Mouse (Mus musculus) adrenal gland, postnatal 14 days (tissue): ENCODE data around the gene Ran. TPM values are rescaled to one million over a fixed set of nuclear protein-coding genes. Genes with fewer than 3 reads are reported as not detected.
"Not testable (repeated sequence)": the region's sequence is repeated elsewhere in the genome, so short reads cannot be mapped to it uniquely, and the experiment has no call there.

Experiments used
- DNase-seq: peaks from one replicate; pipeline ENCODE4 v3.0.0; 2021; ENCODE audit warnings: mixed read lengths
- long read RNA-seq, 2 experiments: library from polyadenylated mRNA; stranded (forward); transcript quantifications; one replicate each; pipeline ENCODE4 v2.0.0; 2021
- total RNA-seq: library from RNA; stranded (reverse); gene quantifications from 2 replicates; pipeline ENCODE4 v1.2.3, GENCODE M21; 2021

The Ran gene
- 212 and 219 TPM in 2 replicates for total RNA-seq
- long read RNA-seq, experiment 1, transcript Ran-201 (7 exons, 2,377 nt), result major isoform, 400 of 480 reads
- long read RNA-seq, experiment 1, transcript Ran-202 (6 exons, 2,423 nt), result minor isoform, 37 of 480 reads
- long read RNA-seq, experiment 1, partial matches to known transcripts, result 11 of 480 reads
- long read RNA-seq, experiment 1, other reads (novel, unspliced or antisense), result 32 of 480 reads
- long read RNA-seq, experiment 2, transcript Ran-202 (6 exons, 2,423 nt), result minor isoform, 21 of 344 reads
- long read RNA-seq, experiment 2, transcript Ran-201 (7 exons, 2,377 nt), result major isoform, 289 of 344 reads
- long read RNA-seq, experiment 2, partial matches to known transcripts, result 10 of 344 reads
- long read RNA-seq, experiment 2, other reads (novel, unspliced or antisense), result 24 of 344 reads

GRCm38 (mm10) chr5:129019497-129020299 is at the start of gene Ran:
TSS of gene Ran (plus strand) at chr5:129020069.
- DNase-seq, result peak; percentile 97

DNA sequence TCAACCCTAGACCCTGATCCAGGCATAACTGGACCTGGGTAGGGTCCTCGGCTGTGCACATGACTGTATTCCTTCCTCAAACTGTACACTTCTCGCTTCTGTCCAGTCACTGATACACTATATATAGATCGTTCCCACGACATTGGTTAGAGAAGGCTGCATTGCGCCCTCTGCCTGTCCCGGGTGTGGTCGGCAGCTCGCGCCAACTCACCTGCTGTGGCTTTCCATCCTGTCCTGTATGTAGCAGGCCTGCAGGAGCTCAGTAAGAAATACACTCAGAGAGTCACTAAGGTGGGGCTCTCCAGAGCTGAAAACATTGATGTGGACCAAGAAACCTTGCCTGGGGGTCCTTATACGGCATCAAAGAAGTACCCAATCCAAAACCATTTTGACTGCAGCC is 49.0 kb upstream of the Ran start:
- no peak for DNase-seq

GRCm38 (mm10) chr5:128971298-128971697 is 48.6 kb upstream of the Ran start:
- peak; percentile 82 for DNase-seq

DNA sequence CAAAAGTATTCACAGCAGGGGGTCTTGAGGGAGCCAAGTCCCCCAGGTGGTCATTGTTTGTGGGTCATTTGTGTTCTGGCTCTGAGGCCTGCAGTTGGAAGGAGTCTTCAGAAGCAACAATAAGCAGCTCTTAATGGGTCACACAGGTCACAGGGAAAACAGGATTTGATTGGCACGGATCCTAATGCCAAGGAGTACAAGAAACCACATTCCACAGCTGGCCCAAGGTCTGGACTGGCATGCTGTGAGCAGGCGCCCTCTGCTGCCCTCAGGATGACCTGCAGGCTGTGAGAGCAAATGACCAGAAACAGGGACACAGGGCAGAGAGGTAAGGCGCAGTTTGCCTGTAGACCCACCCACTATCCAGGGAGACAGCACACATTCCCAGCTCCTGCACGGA is 43.6 kb upstream of the Ran start:
- DNase-seq, result peak; percentile 71

GRCm38 (mm10) chr5:128977466-128977865 is 42.4 kb upstream of the Ran start:
- not testable (repeated sequence) for DNase-seq

DNA sequence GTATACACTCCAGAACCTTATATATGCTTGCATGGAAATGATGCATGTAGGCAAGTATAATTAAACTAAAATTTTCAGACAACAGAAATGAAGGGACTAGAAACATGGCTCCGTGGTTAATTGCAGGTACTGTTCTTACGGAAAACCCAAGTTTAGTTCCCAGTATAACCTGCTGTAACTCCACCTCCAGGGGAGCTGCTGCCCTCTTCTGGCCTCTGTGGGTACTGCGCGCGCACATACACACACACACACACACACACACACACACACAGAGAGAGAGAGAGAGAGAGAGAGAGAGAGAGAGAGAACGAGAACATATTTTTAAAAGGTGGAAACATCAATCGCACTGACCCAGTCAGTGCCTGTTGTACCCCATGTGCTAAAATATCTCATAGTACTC is 40.9 kb upstream of the Ran start:
- DNase-seq, result no peak

DNA sequence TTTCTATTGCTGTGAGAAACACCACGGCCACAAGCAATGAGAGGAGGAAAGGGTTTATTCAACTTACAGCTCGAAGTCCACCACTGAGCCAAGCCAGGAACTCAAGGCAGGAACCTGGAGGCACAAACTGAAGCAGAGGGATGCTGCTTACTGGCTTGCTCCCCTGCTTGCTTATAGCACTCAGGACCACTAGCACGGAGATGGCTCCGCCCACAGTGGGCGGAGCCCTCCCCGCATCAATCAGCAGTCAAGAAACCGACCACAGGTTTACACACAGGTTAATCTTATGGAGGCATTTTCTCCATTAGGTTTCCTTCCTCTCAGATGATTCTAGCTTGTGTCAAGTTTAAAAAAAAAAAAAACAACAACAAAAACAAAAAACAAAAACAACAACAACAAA is 39.0 kb upstream of the Ran start:
- DNase-seq, result no peak

- DNase-seq, result peak; percentile 80
Observed at GRCm38 (mm10) chr5:128981607-128982006, 38.3 kb upstream of the Ran start.

GRCm38 (mm10) chr5:128984536-128984935 is 35.3 kb upstream of the Ran start:
- no peak for DNase-seq

DNA sequence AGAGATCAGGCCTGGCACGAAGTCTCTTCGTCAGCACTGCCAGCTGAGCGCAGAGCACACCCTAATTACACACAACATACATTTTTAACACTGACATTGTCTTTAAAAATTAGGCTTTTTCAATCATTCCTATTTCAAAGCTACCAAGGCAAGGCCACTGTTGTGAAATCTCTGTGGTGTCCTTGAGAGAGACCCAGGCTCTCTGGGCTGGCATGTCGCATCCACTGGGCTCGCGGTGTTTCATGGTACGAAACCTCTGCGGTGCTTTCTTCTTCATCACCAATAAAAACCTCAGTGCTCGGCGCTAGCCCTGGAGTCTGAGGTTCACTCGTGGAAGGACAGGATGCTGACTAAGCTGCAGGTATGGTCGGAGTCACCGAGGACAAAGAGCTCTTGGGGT is 33.9 kb upstream of the Ran start:
- DNase-seq, result peak; percentile 59

DNA sequence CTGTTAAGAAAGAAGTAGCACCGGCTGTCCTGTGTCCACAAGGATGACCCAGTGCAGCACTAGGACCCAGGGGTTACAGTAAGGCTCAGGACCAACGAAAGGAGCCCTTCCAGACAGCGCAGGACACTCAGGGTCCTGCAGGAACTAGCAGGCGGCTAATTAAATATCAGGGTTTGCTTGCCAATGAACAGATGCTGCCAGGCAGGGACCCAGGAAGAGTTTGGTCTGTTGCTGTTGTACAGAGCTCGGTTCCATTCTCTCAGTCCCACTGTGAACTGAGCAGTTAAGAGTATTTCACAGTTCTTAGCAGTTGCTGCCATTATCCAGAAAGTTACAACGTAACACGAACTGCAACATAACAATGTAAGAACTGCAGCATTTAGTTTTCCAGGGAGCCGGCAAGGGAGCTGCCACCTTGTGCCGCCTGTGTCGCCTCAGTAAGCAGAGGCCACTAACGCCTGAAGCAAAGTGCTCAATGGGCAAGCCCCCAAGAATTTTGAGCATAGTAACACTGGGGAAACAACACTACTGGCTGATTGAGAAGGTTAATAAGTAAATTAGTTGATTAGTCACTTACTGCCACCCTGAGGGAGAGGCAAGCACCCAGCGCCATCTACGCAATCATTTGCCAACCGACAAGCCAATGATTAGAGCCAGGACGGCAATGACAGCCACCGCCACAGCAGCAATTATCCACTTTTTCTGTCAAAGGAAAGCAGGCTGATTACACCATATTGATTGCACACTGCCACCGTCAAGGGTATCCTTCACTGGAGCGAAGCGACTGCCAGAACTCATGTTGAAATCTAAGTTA is 32.5 kb upstream of the Ran start:
- DNase-seq, result peak; percentile 62

- peak; percentile 60 for DNase-seq
Observed at GRCm38 (mm10) chr5:129000706-129001468, 19.0 kb upstream of the Ran start.

- DNase-seq, result peak; percentile 42
Observed at GRCm38 (mm10) chr5:129002571-129003011, 17.3 kb upstream of the Ran start.

DNA sequence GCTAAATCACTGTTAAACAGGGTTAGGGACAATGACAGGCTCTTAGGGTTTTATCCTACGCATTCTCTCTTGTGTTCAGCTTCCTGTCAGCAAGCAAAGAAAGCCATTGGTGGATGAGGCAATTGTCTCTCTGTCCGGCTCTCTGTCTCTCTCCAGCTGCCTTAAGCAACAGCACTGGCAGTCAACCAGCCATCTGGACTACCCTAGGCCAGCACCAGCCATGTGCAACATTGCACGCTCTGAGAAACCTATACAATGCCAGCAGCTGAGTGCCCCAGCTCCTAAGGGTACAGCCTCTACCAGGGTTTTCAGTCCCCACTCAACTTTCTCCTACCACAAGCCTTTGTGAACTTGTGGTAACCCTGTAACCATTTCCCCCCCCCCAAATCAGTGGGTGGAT is 14.5 kb upstream of the Ran start:
- DNase-seq, result peak; percentile 33

DNA sequence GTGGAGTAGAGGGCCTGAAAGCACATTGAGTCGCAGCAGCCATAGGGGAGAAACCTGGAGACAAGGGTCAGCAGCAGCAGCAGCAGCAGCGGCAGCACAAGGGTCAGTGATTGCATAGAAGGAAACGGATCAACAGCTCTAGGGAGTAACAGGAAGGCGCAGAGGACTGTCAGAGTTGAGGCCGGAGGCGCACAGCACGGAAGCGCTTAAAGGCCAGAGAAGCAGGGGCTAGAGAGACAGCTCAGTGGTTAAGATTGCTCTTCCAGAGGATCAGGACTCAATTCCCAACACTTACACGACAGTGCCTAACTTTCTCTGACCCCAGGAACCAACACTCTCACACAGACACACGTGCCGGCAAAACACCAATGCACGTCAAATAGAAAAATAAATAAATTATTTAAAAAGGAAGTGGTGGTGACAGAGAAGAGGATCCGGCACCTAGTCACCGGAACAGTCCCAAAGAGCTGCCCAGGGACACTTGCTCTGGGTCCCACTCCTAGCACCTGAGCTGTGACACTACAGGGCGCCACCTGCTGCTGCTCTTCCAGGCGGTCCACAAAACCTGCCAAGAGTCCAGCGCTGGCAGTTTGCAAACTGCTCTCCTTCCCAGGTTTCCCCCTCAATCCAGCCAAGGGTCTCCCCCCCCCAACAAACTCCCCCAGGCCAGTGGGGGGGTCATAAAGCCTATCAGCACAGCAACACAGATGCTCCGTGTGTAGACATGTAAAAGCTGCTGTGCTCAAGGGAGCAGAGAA is 13.7 kb upstream of the Ran start:
- DNase-seq, result no peak

DNA sequence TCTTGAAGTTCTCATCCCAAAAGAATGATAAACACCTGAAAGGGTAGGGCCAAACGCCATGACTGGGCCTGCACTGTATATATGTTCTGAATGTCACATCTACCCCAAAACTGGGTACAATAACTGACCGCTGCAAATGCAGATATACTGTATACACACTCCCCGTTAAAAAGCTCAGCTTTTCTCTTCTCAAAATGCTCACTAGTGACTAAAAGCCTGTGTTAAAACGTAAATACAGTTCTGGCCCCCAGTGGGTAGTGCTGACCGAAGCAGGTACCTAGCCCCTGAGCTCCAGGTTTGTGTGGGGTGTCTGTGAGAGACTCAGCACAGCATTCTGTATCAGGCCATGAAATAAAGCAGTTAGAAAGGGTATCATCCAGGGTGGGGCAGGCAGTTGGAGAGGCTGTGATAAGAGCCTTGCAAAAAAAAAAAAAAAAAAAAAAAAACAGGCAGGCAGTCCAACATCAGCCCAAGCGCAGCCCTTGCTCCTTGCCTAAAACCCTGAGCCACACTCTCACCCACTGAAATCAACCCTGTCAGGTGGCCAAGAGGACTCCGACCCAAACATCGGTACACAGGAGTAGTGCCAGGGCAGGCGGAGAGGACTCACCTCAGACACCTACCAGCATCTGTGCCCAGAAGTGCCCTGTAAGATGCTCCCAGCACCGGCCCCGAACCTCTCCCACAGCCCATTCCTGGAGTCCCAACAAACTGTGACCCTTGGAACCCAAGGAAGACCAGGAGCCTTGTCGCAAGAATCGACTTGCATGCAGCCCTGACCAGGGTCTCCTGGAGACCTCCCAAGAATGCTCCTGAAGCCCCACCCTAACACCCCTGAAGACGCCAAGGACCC is 12.5 kb upstream of the Ran start:
- no peak for DNase-seq

- no peak for DNase-seq
Observed at GRCm38 (mm10) chr5:129008008-129008407, 11.9 kb upstream of the Ran start.

GRCm38 (mm10) chr5:129008412-129008826 is 11.4 kb upstream of the Ran start, which contains the start of gene Stx2:
TSS of gene Stx2 (minus strand) at chr5:129008574.
- DNase-seq, result peak; percentile 97

DNA sequence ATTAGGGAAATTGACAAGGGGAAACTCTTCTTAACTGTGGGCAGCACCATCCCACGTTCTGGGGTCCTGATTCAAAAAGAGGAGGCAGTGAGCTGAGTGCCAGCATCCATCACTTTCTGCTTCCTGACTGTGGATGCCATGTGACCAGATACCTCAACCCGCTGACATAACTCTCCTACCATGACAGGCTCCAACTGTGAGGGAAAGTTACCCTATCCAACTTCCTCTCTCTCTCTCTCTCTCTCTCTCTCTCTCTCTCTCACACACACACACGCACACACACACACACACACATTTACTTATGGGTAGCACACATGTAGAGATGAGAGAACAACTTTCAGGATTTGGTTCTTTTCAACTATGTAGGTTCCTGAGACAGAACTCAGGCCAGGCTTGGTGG is 10.3 kb upstream of the Ran start:
- no peak for DNase-seq

GRCm38 (mm10) chr5:129010937-129011336 is 8.9 kb upstream of the Ran start:
- no peak for DNase-seq
